9 mouse cellular contexts compared by ENCODE assay signal in the genomic region with DNA sequence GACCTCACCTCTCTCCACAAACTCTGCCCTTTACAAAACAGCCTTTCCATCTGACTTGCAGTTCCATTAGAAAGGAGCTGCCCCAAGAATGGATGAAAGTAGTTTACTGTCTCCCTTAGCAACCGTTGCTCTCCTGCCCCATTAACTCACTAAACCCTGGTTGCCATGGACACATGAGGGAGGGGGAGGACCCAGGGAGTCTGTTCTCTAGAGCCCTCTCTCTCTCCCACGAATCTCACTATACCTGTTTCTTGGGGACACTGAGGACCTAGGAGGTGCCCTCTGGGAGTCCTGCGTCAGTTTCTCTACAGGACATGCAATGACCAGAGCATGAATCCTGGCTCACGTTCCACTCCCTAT. TPM values are rescaled to one million over a fixed set of nuclear protein-coding genes. Genes with fewer than 3 reads are reported as not detected.
DNase-seq lines count a peak whose midpoint lies in the region; ATAC-seq and TF ChIP-seq lines count a peak whose summit lies in the region.
"Had no signal": no experiment of that assay in that cellular context is flagged by ENCODE, and none has a peak within 500 bp of the region (broad histone marks: within the 10 kb centered on the region; RNA-seq: fewer than 3 reads in every experiment).

No protein-coding gene starts in this region.

- TF ChIP-seq CTCF in layer of hippocampus, adult 2 months (conservative IDR thresholded peaks at IDR 0.05), result no peak

- no peaks in the 10 kb centered on the region for H3K36me3 ChIP-seq in forebrain, embryonic 15.5 days
- H3K36me3 ChIP-seq in neural tube, embryonic 15.5 days, result 0 out of 2 replicates have a peak, but pooled peaks cover 7% of the 10 kb centered on the region
- H3K36me3 ChIP-seq in heart, embryonic 12.5 days, result peaks cover 36% of the 10 kb centered on the region

- no peaks in the 10 kb centered on the region for H3K27me3 ChIP-seq in forebrain, embryonic 15.5 days
- no peaks in the 10 kb centered on the region for H3K27me3 ChIP-seq in neural tube, embryonic 15.5 days (replicated peaks)
- H3K27me3 ChIP-seq in heart, embryonic 12.5 days (replicated peaks), result no peaks in the 10 kb centered on the region
- H3K27me3 ChIP-seq: limb, embryonic 15.5 days had no signal

- no peak for DNase-seq in frontal cortex, postnatal 14 days (ENCODE audit: low spot score in 2 of 2)
- DNase-seq in layer of hippocampus, adult 2 months (ENCODE audit: low spot score in 2 of 2), result peak; percentile 57 to 80
- DNase-seq in adrenal gland, postnatal 10 days, result no peak
- DNase-seq in urinary bladder, postnatal 36 days (ENCODE audit: low spot score in 2 of 2), result no peak

- H3K27ac ChIP-seq in forebrain, embryonic 15.5 days (replicated peaks), result peak overlapping the region; percentile 88
- H3K27ac ChIP-seq in layer of hippocampus, adult 2 months, result peak overlapping the region; percentile 87
- H3K27ac ChIP-seq in neural tube, embryonic 15.5 days (replicated peaks), result peak overlapping the region; percentile 90
- no peak overlapping the region for H3K27ac ChIP-seq in heart, embryonic 12.5 days (ENCODE audit: poor library complexity, severe bottlenecking)
- H3K27ac ChIP-seq: limb, embryonic 15.5 days had no signal

- H3K4me2 ChIP-seq in forebrain, embryonic 15.5 days (replicated peaks), result peak overlapping the region; percentile 30
- H3K4me2 ChIP-seq in neural tube, embryonic 15.5 days, result peak overlapping the region; percentile 33
- no peak overlapping the region for H3K4me2 ChIP-seq in heart, embryonic 12.5 days
- H3K4me2 ChIP-seq: limb, embryonic 15.5 days had no signal

- H3K9ac ChIP-seq in forebrain, embryonic 15.5 days (replicated peaks), result peak overlapping the region; percentile 2; the same call in 1 of the 2 replicates
- H3K9ac ChIP-seq in neural tube, embryonic 15.5 days (replicated peaks), result no peak overlapping the region
- H3K9ac ChIP-seq in heart, embryonic 12.5 days, result no peak overlapping the region
- H3K9ac ChIP-seq: limb, embryonic 15.5 days had no signal

- H3K4me3 ChIP-seq in forebrain, embryonic 15.5 days, result no peak overlapping the region
- H3K4me3 ChIP-seq in layer of hippocampus, adult 2 months, result peak overlapping the region; percentile 28; the same call in 1 of the 2 replicates
- no peak overlapping the region for H3K4me3 ChIP-seq in neural tube, embryonic 15.5 days (replicated peaks)
- no peak overlapping the region for H3K4me3 ChIP-seq in heart, embryonic 12.5 days
- H3K4me3 ChIP-seq: limb, embryonic 15.5 days had no signal

- peaks cover 62% of the 10 kb centered on the region for H3K4me1 ChIP-seq in forebrain, embryonic 15.5 days
- peaks cover 68% of the 10 kb centered on the region for H3K4me1 ChIP-seq in neural tube, embryonic 15.5 days
- peaks cover 25% of the 10 kb centered on the region for H3K4me1 ChIP-seq in heart, embryonic 12.5 days (replicated peaks)

- 5% methylated on average over 4 of the region's 4 CpGs for WGBS in forebrain, embryonic 15.5 days
- WGBS in neural tube, embryonic 15.5 days, result 7% methylated on average over 4 of the region's 4 CpGs
- WGBS in heart, embryonic 12.5 days, result 62% methylated on average over 4 of the region's 4 CpGs

- 0 out of 2 replicates have a peak, but pooled peaks have one; percentile 24 for ATAC-seq in frontal cortex, adult (ENCODE audit: low TSS enrichment)
- ATAC-seq in forebrain, embryonic 15.5 days (replicated peaks), result peak; percentile 66
- ATAC-seq in neural tube, embryonic 15.5 days (ENCODE audit: low FRiP score), result peak; percentile 65
- no peak for ATAC-seq in heart, embryonic 12.5 days (ENCODE audit: insufficient number of reproducible peaks, low FRiP score)

- H3K9me3 ChIP-seq in forebrain, embryonic 15.5 days, result no peaks in the 10 kb centered on the region
- H3K9me3 ChIP-seq in neural tube, embryonic 15.5 days (replicated peaks), result no peaks in the 10 kb centered on the region
- no peaks in the 10 kb centered on the region for H3K9me3 ChIP-seq in heart, embryonic 12.5 days (replicated peaks)
- H3K9me3 ChIP-seq: limb, embryonic 15.5 days had no signal

RNA-seq across cellular contexts. Expression of gene Crocc, which starts 10.9 kb away (rescaled TPM):
- polyA plus RNA-seq in forebrain, embryonic 15.5 days (2015; fragmentation: Nextera tagmentation; extraction: Ambion mirVana), result 8.3 and 10.2 TPM in 2 replicates
- total RNA-seq in layer of hippocampus, adult 2 months (2021), result 10 to 100 TPM; 83.1 to 89.8 TPM
- polyA plus RNA-seq in neural tube, embryonic 15.5 days (2015; fragmentation: Nextera tagmentation; extraction: Ambion mirVana), result 4.5 and 4.9 TPM in 2 replicates
- 6.3 and 6.7 TPM in 2 replicates for polyA plus RNA-seq in heart, embryonic 12.5 days (2016; fragmentation: Nextera tagmentation; extraction: Ambion mirVana)
- 10 to 100 TPM in 1 of 2 experiments, 1 to 10 TPM in 1; 6.7 to 13.2 TPM for total RNA-seq in adrenal gland, postnatal 10 days (2021)

RNA-seq across cellular contexts. Expression of gene Necap2, which starts 28.7 kb away (rescaled TPM):
- 50.5 and 55.8 TPM in 2 replicates for polyA plus RNA-seq in forebrain, embryonic 15.5 days (2015; fragmentation: Nextera tagmentation; extraction: Ambion mirVana)
- total RNA-seq in layer of hippocampus, adult 2 months (2021), result 10 to 100 TPM; 41.6 to 42.2 TPM
- 56.8 and 59.8 TPM in 2 replicates for polyA plus RNA-seq in neural tube, embryonic 15.5 days (2015; fragmentation: Nextera tagmentation; extraction: Ambion mirVana)
- polyA plus RNA-seq in heart, embryonic 12.5 days (2016; fragmentation: Nextera tagmentation; extraction: Ambion mirVana), result 43.2 and 44.3 TPM in 2 replicates
- total RNA-seq in adrenal gland, postnatal 10 days (2021), result 10 to 100 TPM; 54.5 to 57.1 TPM

RNA-seq across cellular contexts. Expression of gene Spata21, which starts 38.7 kb away (rescaled TPM):
- 0.53 TPM in 1 of 2 replicates, not detected in the other for polyA plus RNA-seq in forebrain, embryonic 15.5 days (2015; fragmentation: Nextera tagmentation; extraction: Ambion mirVana)
- not detected for total RNA-seq in layer of hippocampus, adult 2 months (2021)
- polyA plus RNA-seq in neural tube, embryonic 15.5 days (2015; fragmentation: Nextera tagmentation; extraction: Ambion mirVana), result 0.51 and 0.55 TPM in 2 replicates
- polyA plus RNA-seq in heart, embryonic 12.5 days (2016; fragmentation: Nextera tagmentation; extraction: Ambion mirVana), result not detected in 2 replicates
- not detected for total RNA-seq in adrenal gland, postnatal 10 days (2021)

RNA-seq across cellular contexts. Expression of gene Mfap2, which starts 39.2 kb away (rescaled TPM):
- polyA plus RNA-seq in forebrain, embryonic 15.5 days (2015; fragmentation: Nextera tagmentation; extraction: Ambion mirVana), result 215 and 229 TPM in 2 replicates
- 1 to 10 TPM; 4.5 to 6.9 TPM for total RNA-seq in layer of hippocampus, adult 2 months (2021)
- polyA plus RNA-seq in neural tube, embryonic 15.5 days (2015; fragmentation: Nextera tagmentation; extraction: Ambion mirVana), result 210 and 222 TPM in 2 replicates
- 245 and 246 TPM in 2 replicates for polyA plus RNA-seq in heart, embryonic 12.5 days (2016; fragmentation: Nextera tagmentation; extraction: Ambion mirVana)
- total RNA-seq in adrenal gland, postnatal 10 days (2021), result 10 to 100 TPM; 46.9 to 50.7 TPM

Comparison
In these comparisons a context has a peak if more than half of its experiments do, and no peak if none do; other contexts are left out.
1. DNase-seq: peak in layer of hippocampus, adult 2 months (2 of 2); none in frontal cortex, postnatal 14 days (0 of 2), adrenal gland, postnatal 10 days (single experiment) and urinary bladder, postnatal 36 days (0 of 2).